Mouse (Mus musculus) thymus, postnatal 25 days (tissue): Measurements from ENCODE around the gene Snx33.
A peak's percentile ranks its signal among the peaks of the same experiment; 100 is the strongest.

Experiments
- DNase-seq: peaks from one replicate; pipeline ENCODE4 v3.0.0; 2022

Snx33 gene

GRCm38 (mm10) chr9:56889817-56890216 lies 38.4 kb downstream of the Snx33 start:
- peak; percentile 54 for DNase-seq

GRCm38 (mm10) chr9:56887581-56887980 lies 40.6 kb downstream of the Snx33 start:
- DNase-seq = no peak

GRCm38 (mm10) chr9:56886601-56887000 lies 41.6 kb downstream of the Snx33 start:
- no peak for DNase-seq

GRCm38 (mm10) chr9:56886113-56886512 lies 42.1 kb downstream of the Snx33 start:
- DNase-seq = peak; percentile 41

GRCm38 (mm10) chr9:56884328-56884727 lies 43.8 kb downstream of the Snx33 start:
- DNase-seq = no peak

- no peak for DNase-seq
Observed at GRCm38 (mm10) chr9:56883470-56883869, 44.7 kb downstream of the Snx33 start.

GRCm38 (mm10) chr9:56882818-56883217 lies 45.4 kb downstream of the Snx33 start:
- DNase-seq = no peak

- no peak for DNase-seq
Observed at GRCm38 (mm10) chr9:56882283-56882682, 45.9 kb downstream of the Snx33 start.

GRCm38 (mm10) chr9:56881539-56882082 lies 46.6 kb downstream of the Snx33 start:
- DNase-seq = no peak

GRCm38 (mm10) chr9:56880790-56881189 lies 47.4 kb downstream of the Snx33 start:
- DNase-seq = no peak

- no peak for DNase-seq
Observed at GRCm38 (mm10) chr9:56877284-56877683, 50.9 kb downstream of the Snx33 start.

- no peak for DNase-seq
Observed at GRCm38 (mm10) chr9:56876784-56877183, 51.4 kb downstream of the Snx33 start.

GRCm38 (mm10) chr9:56873097-56873496 lies 55.1 kb downstream of the Snx33 start:
- DNase-seq = no peak

- DNase-seq = no peak
Observed at GRCm38 (mm10) chr9:56872105-56872903, 55.9 kb downstream of the Snx33 start.

GRCm38 (mm10) chr9:56871191-56871590 lies 57.0 kb downstream of the Snx33 start:
- no peak for DNase-seq

GRCm38 (mm10) chr9:56870778-56871177 lies 57.4 kb downstream of the Snx33 start:
- no peak for DNase-seq

GRCm38 (mm10) chr9:56869552-56869951 lies 58.6 kb downstream of the Snx33 start:
- no peak for DNase-seq

- no peak for DNase-seq
Observed at GRCm38 (mm10) chr9:56868292-56868691, 59.9 kb downstream of the Snx33 start.
